Mouse (Mus musculus) C2C12 (cell line): ENCODE measurements around the gene Hectd1. TPM values are rescaled to one million over a fixed set of nuclear protein-coding genes. Genes with fewer than 3 reads are reported as not detected.

ENCODE experiments used
- H3K27me3 ChIP-seq: one replicate; pipeline ENCODE4 v1.6.1; 2011; ENCODE audit not compliant: control insufficient read depth, insufficient read depth, insufficient read length
- H3K36me3 ChIP-seq: one replicate; pipeline ENCODE4 v1.6.1; 2011; ENCODE audit not compliant: control insufficient read depth, insufficient read depth
- H3K4me3 ChIP-seq: one replicate; pipeline ENCODE4 v1.5.1; 2011; ENCODE audit warnings: mild to moderate bottlenecking, control low read depth; ENCODE audit not compliant: poor library complexity, insufficient read depth, severe bottlenecking
- H3K79me2 ChIP-seq: one replicate; pipeline ENCODE4 v1.6.1; 2011; ENCODE audit not compliant: control insufficient read depth, insufficient read depth
- H3K79me3 ChIP-seq: one replicate; pipeline ENCODE4 v1.6.1; 2011; ENCODE audit warnings: low read depth, control low read depth
- H3ac ChIP-seq: one replicate; pipeline ENCODE3; 2011; ENCODE audit warnings: low read depth; ENCODE audit not compliant: control insufficient read depth, insufficient read length
- CEBPB ChIP-seq: IDR thresholded peaks from one replicate; pipeline ENCODE4 v1.6.1; 2011; ENCODE audit warnings: low read depth, mild to moderate bottlenecking, control low read depth, moderate library complexity
- CTCF ChIP-seq: IDR thresholded peaks from one replicate; pipeline ENCODE4 v1.5.1; 2011; ENCODE audit not compliant: control insufficient read depth, insufficient read depth, insufficient read length
- FOSL1 ChIP-seq: IDR thresholded peaks from one replicate; pipeline ENCODE4 v1.8.0; 2011; ENCODE audit warnings: mild to moderate bottlenecking, low read length; ENCODE audit not compliant: poor library complexity, insufficient read depth, severe bottlenecking
- MAX ChIP-seq: IDR thresholded peaks from one replicate; pipeline ENCODE4 v1.6.1; 2011; ENCODE audit warnings: mild to moderate bottlenecking, control low read depth
- MYOD1 ChIP-seq: IDR thresholded peaks from one replicate; pipeline ENCODE4 v1.6.1; 2011; ENCODE audit warnings: low read depth; ENCODE audit not compliant: control insufficient read depth, insufficient read length
- MYOG ChIP-seq: IDR thresholded peaks from one replicate; pipeline ENCODE4 v1.6.1; 2011; ENCODE audit not compliant: control insufficient read depth, insufficient read length; ENCODE audit errors: extremely low read depth
- USF1 ChIP-seq: IDR thresholded peaks from one replicate; pipeline ENCODE4 v1.6.1; 2011; ENCODE audit warnings: low read depth, mild to moderate bottlenecking, control low read depth, moderate library complexity
- polyA plus RNA-seq: library from polyadenylated mRNA; unstranded; fragments of >200 nt; fragmentation: generic; extraction: Trizol; gene quantifications from one replicate; pipeline ENCODE4 v1.2.1, GENCODE M21; 2012; ENCODE audit warnings: missing spikeins

Hectd1 gene
- polyA plus RNA-seq, 1 experiment, result 17.4 TPM

DNA sequence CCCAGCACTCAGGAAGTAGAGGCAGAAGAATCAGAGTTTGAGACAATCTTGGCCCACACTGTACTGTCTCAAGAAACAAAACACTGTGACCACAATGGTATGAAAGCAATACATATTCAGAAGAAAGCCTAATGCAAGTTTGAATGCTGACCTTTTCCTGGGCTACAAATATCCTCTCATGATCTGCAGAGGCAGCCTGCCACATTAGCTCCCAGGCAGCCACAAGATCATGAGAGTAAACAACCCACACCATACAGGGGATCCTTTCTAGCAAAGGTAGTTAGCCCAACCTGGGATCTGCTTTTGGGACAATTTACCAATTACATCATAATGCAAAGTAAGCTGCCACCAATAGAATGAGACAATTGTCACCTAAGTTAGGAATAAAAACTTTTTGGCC, 18.8 kb downstream of the Hectd1 start:
- H3K4me3 ChIP-seq, result no peak overlapping the region
- TF ChIP-seq USF1 (no peak), CEBPB (no peak), FOSL1 (no peak), MYOG (no peak), MYOD1 (no peak)
- H3K79me2 ChIP-seq, result peaks cover 98% of the 10 kb centered on the region
- peaks cover 20% of the 10 kb centered on the region for H3K36me3 ChIP-seq
- no peak overlapping the region for H3ac ChIP-seq
- H3K79me3 ChIP-seq, result peaks cover 76% of the 10 kb centered on the region
- no peaks in the 10 kb centered on the region for H3K27me3 ChIP-seq

DNA sequence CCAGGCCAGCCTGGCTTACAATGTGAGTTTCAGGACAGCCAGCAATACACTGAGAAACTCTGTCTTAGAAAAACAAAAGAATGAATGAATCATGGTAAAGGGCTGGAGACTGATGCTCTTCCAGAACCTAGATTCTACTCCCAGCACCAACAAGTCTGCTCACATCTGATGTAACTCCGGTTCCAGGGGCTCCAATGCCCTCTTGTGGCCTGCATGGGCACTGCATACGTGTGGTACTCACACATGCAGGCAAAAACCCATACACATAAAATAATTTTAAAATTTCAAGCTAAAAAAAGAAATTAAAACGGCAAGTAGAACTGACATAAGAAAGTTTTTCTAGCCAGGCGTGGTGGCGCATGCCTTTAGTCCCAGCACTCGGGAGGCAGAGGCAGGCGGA, 44.5 kb downstream of the Hectd1 start:
- Histone ChIP-seq H3K36me3 (peaks cover 97% of the 10 kb centered on the region), H3K27me3 (no peaks in the 10 kb centered on the region), H3K79me3 (no peaks in the 10 kb centered on the region), H3ac (no peak overlapping the region), H3K79me2 (no peaks in the 10 kb centered on the region), H3K4me3 (no peak overlapping the region)
- TF ChIP-seq CEBPB (no peak), MYOD1 (no peak), USF1 (no peak), CTCF (no peak), FOSL1 (no peak), MAX (no peak), MYOG (no peak)

- Histone ChIP-seq H3K27me3 (no peaks in the 10 kb centered on the region), H3K36me3 (peaks cover 83% of the 10 kb centered on the region)
- no peak for TF ChIP-seq USF1
- TF ChIP-seq CTCF, result no peak
- TF ChIP-seq MYOG, result no peak
- TF ChIP-seq CEBPB, result no peak
- no peak for TF ChIP-seq FOSL1
- TF ChIP-seq MAX, result no peak
- no peak for TF ChIP-seq MYOD1
Observed at GRCm38 (mm10) chr12:51768702-51769101, 60.6 kb downstream of the Hectd1 start.

GRCm38 (mm10) chr12:51767454-51767853, 61.9 kb downstream of the Hectd1 start:
- H3K79me2 ChIP-seq, result no peaks in the 10 kb centered on the region
- peaks cover 83% of the 10 kb centered on the region for H3K36me3 ChIP-seq
- H3K27me3 ChIP-seq, result no peaks in the 10 kb centered on the region
- no peak overlapping the region for H3ac ChIP-seq
- no peaks in the 10 kb centered on the region for H3K79me3 ChIP-seq
- TF ChIP-seq MYOD1 (no peak), FOSL1 (no peak), MYOG (no peak), CTCF (no peak), USF1 (no peak), CEBPB (no peak), MAX (no peak)
- H3K4me3 ChIP-seq, result no peak overlapping the region

More at GRCm38 (mm10) chr12:51768702-51769101, 60.6 kb downstream of the Hectd1 start:
- Histone ChIP-seq H3ac (no peak overlapping the region), H3K79me2 (no peaks in the 10 kb centered on the region), H3K79me3 (no peaks in the 10 kb centered on the region), H3K4me3 (no peak overlapping the region)

DNA sequence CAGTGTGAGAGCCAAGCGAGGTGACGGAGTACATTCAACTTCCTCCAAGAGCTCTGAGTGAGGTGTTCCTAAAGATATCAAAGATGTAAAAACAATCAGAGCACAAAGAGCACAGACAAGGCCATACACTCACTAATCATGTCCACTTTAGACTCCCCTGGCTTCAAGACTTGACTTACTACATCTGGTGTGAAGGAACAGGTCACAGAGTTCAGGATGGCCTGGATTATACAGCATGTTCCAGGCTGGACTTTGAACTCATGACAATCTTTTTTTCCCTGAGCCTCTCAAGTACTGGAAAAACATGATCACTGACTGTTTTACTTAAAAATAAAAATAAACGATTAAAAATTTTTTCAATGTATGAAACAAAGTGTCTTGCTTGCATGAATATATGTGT, 70.0 kb downstream of the Hectd1 start:
- H3K36me3 ChIP-seq, result peaks cover 94% of the 10 kb centered on the region
- H3K27me3 ChIP-seq, result no peaks in the 10 kb centered on the region
- no peaks in the 10 kb centered on the region for H3K79me3 ChIP-seq
- no peak overlapping the region for H3K4me3 ChIP-seq
- no peaks in the 10 kb centered on the region for H3K79me2 ChIP-seq
- TF ChIP-seq USF1 (no peak), MYOD1 (no peak), MYOG (no peak), FOSL1 (no peak), CTCF (no peak), CEBPB (no peak), MAX (no peak)
- H3ac ChIP-seq, result no peak overlapping the region

- no peaks in the 10 kb centered on the region for H3K79me2 ChIP-seq
- no peaks in the 10 kb centered on the region for H3K27me3 ChIP-seq
- no peaks in the 10 kb centered on the region for H3K79me3 ChIP-seq
- no peak overlapping the region for H3K4me3 ChIP-seq
- H3ac ChIP-seq, result no peak overlapping the region
- H3K36me3 ChIP-seq, result peaks cover 96% of the 10 kb centered on the region
- TF ChIP-seq USF1 (no peak), MAX (no peak), MYOD1 (no peak), MYOG (no peak), FOSL1 (no peak), CEBPB (no peak), CTCF (no peak)
Observed at GRCm38 (mm10) chr12:51756599-51756961, 72.8 kb downstream of the Hectd1 start.
